Mouse (Mus musculus) stomach, postnatal 0 days (tissue): ENCODE data around the gene Ptpn11. TPM values are rescaled to one million over a fixed set of nuclear protein-coding genes. Genes with fewer than 3 reads are reported as not detected.

Experiments
- ATAC-seq: fragments of 200-750 bp; cut with Nextera tagmentation; 2 replicates; pipeline ENCODE4 v1.8.0; 2017; ENCODE audit not compliant: low FRiP score, low TSS enrichment
- DNase-seq: peaks from one replicate; pipeline ENCODE4 v3.0.0-alpha.2; 2016; ENCODE audit warnings: low spot score
- H3K27ac ChIP-seq: fragments of 300-500 bp; sonication (generic); replicated peaks from 2 replicates; pipeline ENCODE4 v1.5.1; 2014; ENCODE audit warnings: mild to moderate bottlenecking, control low read depth
- H3K27me3 ChIP-seq: fragments of 300-500 bp; sonication (generic); 2 replicates; pipeline ENCODE4 v1.6.1; 2014; ENCODE audit warnings: low read length; ENCODE audit not compliant: control insufficient read depth, insufficient read depth
- H3K36me3 ChIP-seq: fragments of 300-500 bp; sonication (generic); 2 replicates; pipeline ENCODE4 v1.6.1; 2014; ENCODE audit warnings: low read length, mixed read lengths; ENCODE audit not compliant: control insufficient read depth, insufficient read depth
- H3K4me1 ChIP-seq: fragments of 300-500 bp; sonication (generic); replicated peaks from 2 replicates; pipeline ENCODE4 v1.6.1; 2014; ENCODE audit warnings: antibody characterized with exemption; ENCODE audit not compliant: control insufficient read depth, insufficient read depth
- H3K4me2 ChIP-seq: fragments of 300-500 bp; sonication (generic); replicated peaks from 2 replicates; pipeline ENCODE4 v1.6.1; 2014; ENCODE audit warnings: low read depth, mild to moderate bottlenecking, control low read depth, moderate library complexity
- H3K4me3 ChIP-seq: fragments of 300-500 bp; sonication (generic); 2 replicates; pipeline ENCODE4 v1.5.1; 2014; ENCODE audit warnings: low read depth, low read length, control low read depth
- H3K9ac ChIP-seq: fragments of 300-500 bp; sonication (generic); 2 replicates; pipeline ENCODE4 v1.6.1; 2014; ENCODE audit warnings: mild to moderate bottlenecking, low read length, control low read depth, mixed read lengths
- H3K9me3 ChIP-seq: fragments of 300-500 bp; sonication (generic); 2 replicates; pipeline ENCODE4 v1.6.1; 2016; ENCODE audit warnings: low read length; ENCODE audit not compliant: control insufficient read depth
- CTCF ChIP-seq: IDR thresholded peaks from 2 replicates; pipeline ENCODE4 v1.5.1; 2016; ENCODE audit warnings: antibody characterized with exemption, low read depth, mild to moderate bottlenecking, moderate library complexity
- EP300 ChIP-seq: optimal IDR thresholded peaks from 2 replicates; pipeline ENCODE3; 2016; ENCODE audit warnings: antibody characterized with exemption
- WGBS: fragments of 180-500 bp; shearing (Covaris S2); extraction: QIAGEN DNeasy Blood & Tissue Kit; methylation state at CpG from one replicate; pipeline ENCODE4 v1.1.7; 2014; 5-methylcytosine and 5-hydroxymethylcytosine counted together
- polyA plus RNA-seq: library from polyadenylated mRNA; unstranded; fragments of >200 nt; fragmentation: Nextera tagmentation; extraction: Ambion mirVana; gene quantifications from 2 replicates; pipeline ENCODE4 v1.2.1, GENCODE M21; 2015

The Ptpn11 gene
- polyA plus RNA-seq, 1 experiment from 2014 or later, result 15.0 TPM

GRCm38 (mm10) chr5:121118345-121118744, 72.9 kb downstream of the Ptpn11 start:
- no peak overlapping the region for H3K27ac ChIP-seq
- H3K27me3 ChIP-seq, result no peaks in the 10 kb centered on the region
- DNase-seq (no peak), ATAC-seq (no peak)
- 32% methylated on average over 4 of the region's 4 CpGs for WGBS
- H3K9me3 ChIP-seq, result no peaks in the 10 kb centered on the region
- no peak overlapping the region for H3K9ac ChIP-seq
- no peak overlapping the region for H3K4me3 ChIP-seq
- H3K36me3 ChIP-seq, result no peaks in the 10 kb centered on the region
- TF ChIP-seq EP300 (no peak), CTCF (no peak)
- H3K4me1 ChIP-seq, result no peaks in the 10 kb centered on the region
- H3K4me2 ChIP-seq, result no peak overlapping the region

DNA sequence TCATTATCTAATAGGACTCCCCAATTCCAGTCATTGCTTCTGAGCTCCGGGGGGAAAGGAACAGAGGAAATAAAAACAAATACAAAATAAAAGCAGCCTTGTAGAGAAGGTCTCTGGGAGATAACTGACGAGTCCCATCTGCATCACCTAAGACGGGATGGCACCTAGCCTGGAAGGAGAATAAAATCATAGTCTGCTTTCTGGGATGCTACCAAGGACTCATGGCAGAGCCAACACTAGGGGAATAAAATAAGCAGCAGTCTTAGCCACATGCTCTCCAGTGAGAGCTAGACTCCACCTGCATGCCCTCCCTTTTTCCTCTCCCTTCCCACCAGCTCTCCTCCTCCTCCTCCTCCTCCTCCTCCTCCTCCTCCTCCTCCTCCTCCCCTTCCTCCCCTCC, 74.3 kb downstream of the Ptpn11 start:
- TF ChIP-seq CTCF (no peak), EP300 (no peak)
- H3K4me1 ChIP-seq, result no peaks in the 10 kb centered on the region
- no peaks in the 10 kb centered on the region for H3K36me3 ChIP-seq
- no peak for ATAC-seq
- H3K4me2 ChIP-seq, result no peak overlapping the region
- no peak overlapping the region for H3K27ac ChIP-seq
- 69% methylated on average over 3 of the region's 3 CpGs for WGBS
- H3K4me3 ChIP-seq, result no peak overlapping the region
- H3K27me3 ChIP-seq, result no peaks in the 10 kb centered on the region
- H3K9me3 ChIP-seq, result no peaks in the 10 kb centered on the region
- no peak overlapping the region for H3K9ac ChIP-seq
- DNase-seq, result no peak

DNA sequence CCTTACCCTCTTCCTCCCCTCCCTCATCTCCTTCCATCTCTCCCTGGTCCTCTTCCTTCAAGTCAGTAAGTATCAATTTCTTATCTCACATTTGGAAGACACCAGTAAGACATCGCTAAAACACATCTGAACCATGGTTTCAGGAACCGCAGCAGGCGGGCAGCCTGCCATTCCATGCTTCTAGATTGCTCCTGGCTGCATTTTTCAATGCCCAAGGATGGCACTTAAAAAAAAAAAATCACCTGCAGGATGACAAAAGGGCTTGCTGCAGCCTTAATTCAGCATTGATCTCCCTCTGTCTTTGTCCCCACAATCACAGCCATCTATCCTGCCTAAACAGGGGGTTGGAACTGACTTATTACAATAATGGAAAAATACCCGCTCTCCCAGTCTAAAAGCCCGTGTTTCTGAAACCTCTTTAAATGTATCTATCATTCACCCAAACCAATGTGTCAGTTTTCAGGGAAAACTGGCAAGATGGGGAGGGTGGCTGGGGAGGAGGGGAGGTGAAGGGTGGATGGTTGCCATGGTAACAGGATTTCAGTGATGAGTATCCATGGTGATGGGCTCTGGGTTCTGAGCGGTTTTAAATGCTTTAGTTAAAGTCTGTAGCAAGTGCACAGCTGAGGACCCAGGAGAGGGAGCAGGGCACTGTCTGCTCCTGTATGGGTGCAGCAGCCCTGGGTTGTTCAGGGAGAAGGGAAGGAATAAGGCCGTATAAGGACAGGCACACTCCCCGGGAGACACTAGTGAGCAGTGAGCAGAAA, 75.6 kb downstream of the Ptpn11 start:
- H3K27me3 ChIP-seq, result no peaks in the 10 kb centered on the region
- TF ChIP-seq CTCF (no peak), EP300 (no peak)
- 62% methylated on average over 8 of the region's 8 CpGs for WGBS
- H3K27ac ChIP-seq, result no peak overlapping the region
- no peaks in the 10 kb centered on the region for H3K4me1 ChIP-seq
- no peak overlapping the region for H3K9ac ChIP-seq
- ATAC-seq (no peak), DNase-seq (no peak)
- no peaks in the 10 kb centered on the region for H3K9me3 ChIP-seq
- no peaks in the 10 kb centered on the region for H3K36me3 ChIP-seq
- no peak overlapping the region for H3K4me3 ChIP-seq
- H3K4me2 ChIP-seq, result no peak overlapping the region

GRCm38 (mm10) chr5:121114151-121114550, 77.0 kb downstream of the Ptpn11 start:
- ATAC-seq (no peak), DNase-seq (no peak)
- Histone ChIP-seq H3K9me3 (no peaks in the 10 kb centered on the region), H3K4me3 (no peak overlapping the region), H3K27ac (no peak overlapping the region), H3K4me2 (no peak overlapping the region), H3K9ac (no peak overlapping the region), H3K36me3 (no peaks in the 10 kb centered on the region), H3K4me1 (no peaks in the 10 kb centered on the region), H3K27me3 (no peaks in the 10 kb centered on the region)
- 58% methylated on average over 14 of the region's 14 CpGs for WGBS
- TF ChIP-seq EP300 (no peak), CTCF (no peak)

DNA sequence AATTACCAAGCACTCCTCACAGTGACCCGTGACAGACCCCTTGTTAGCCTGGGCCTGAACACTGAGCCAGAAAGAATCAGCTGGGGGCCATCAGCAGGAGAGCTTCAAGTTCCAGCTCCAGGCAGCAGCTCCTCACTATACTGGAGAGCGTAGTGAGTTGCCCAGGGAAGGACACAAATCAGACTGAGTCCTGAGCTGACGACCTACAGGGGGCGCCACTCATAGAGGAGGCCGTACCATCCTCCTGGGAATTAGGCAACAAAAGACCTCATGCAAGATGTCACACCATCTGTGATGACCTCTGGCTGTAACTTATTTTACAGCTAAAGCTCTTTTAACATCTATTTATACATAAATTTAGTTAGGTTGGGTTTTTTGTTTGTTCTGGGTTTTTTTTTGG, 78.8 kb downstream of the Ptpn11 start:
- Histone ChIP-seq H3K4me3 (no peak overlapping the region), H3K4me1 (no peaks in the 10 kb centered on the region), H3K9ac (no peak overlapping the region), H3K9me3 (no peaks in the 10 kb centered on the region), H3K27me3 (no peaks in the 10 kb centered on the region), H3K27ac (no peak overlapping the region), H3K4me2 (no peak overlapping the region), H3K36me3 (no peaks in the 10 kb centered on the region)
- TF ChIP-seq EP300 (no peak), CTCF (peak; percentile 43)
- 76% methylated on average over 5 of the region's 5 CpGs for WGBS
- no peak for ATAC-seq
- no peak for DNase-seq

- ATAC-seq (no peak), DNase-seq (no peak)
- H3K9ac ChIP-seq, result no peak overlapping the region
- H3K4me2 ChIP-seq, result no peak overlapping the region
- H3K9me3 ChIP-seq, result no peaks in the 10 kb centered on the region
- H3K4me3 ChIP-seq, result no peak overlapping the region
- 77% methylated on average over 18 of the region's 18 CpGs for WGBS
- H3K4me1 ChIP-seq, result no peaks in the 10 kb centered on the region
- TF ChIP-seq EP300 (no peak), CTCF (no peak)
- H3K36me3 ChIP-seq, result no peaks in the 10 kb centered on the region
- H3K27me3 ChIP-seq, result no peaks in the 10 kb centered on the region
- no peak overlapping the region for H3K27ac ChIP-seq
Measured at GRCm38 (mm10) chr5:121111106-121111915, 79.9 kb downstream of the Ptpn11 start.
